Mouse (Mus musculus) myocyte (in vitro differentiated cells): Measurements from ENCODE around the gene Rbm20. TPM values are rescaled to one million over a fixed set of nuclear protein-coding genes. Genes with fewer than 3 reads are reported as not detected.

Experiments
- H3K27me3 ChIP-seq: one replicate; pipeline ENCODE4 v1.6.1; 2011; ENCODE audit not compliant: control insufficient read depth, insufficient read depth, insufficient read length
- H3K36me3 ChIP-seq: one replicate; pipeline ENCODE4 v1.6.1; 2011; ENCODE audit not compliant: control insufficient read depth, insufficient read depth
- H3K4me2 ChIP-seq: one replicate; pipeline ENCODE4 v1.6.1; 2011; ENCODE audit warnings: low read depth, control low read depth
- H3K4me3 ChIP-seq: one replicate; pipeline ENCODE4 v1.5.1; 2011; ENCODE audit warnings: mild to moderate bottlenecking, control low read depth, moderate library complexity
- H3K79me2 ChIP-seq: one replicate; pipeline ENCODE4 v1.6.1; 2011; ENCODE audit not compliant: control insufficient read depth, insufficient read depth
- H3ac ChIP-seq: one replicate; pipeline ENCODE4 v1.6.1; 2011; ENCODE audit not compliant: control insufficient read depth, insufficient read length
- CEBPB ChIP-seq: IDR thresholded peaks from 2 replicates; pipeline ENCODE4 v1.6.1; 2011; ENCODE audit warnings: mild to moderate bottlenecking, moderate library complexity; ENCODE audit not compliant: poor library complexity, insufficient read depth, severe bottlenecking
- E2F4 ChIP-seq: IDR thresholded peaks from one replicate; pipeline ENCODE4 v1.6.1; 2011; ENCODE audit warnings: mild to moderate bottlenecking, control low read depth, moderate library complexity; ENCODE audit not compliant: insufficient read depth
- MAX ChIP-seq: IDR thresholded peaks from one replicate; pipeline ENCODE4 v1.6.1; 2011; ENCODE audit warnings: low read depth, mild to moderate bottlenecking, control low read depth
- MYOD1 ChIP-seq, 3 experiments: IDR thresholded peaks; one replicate each; pipeline ENCODE4 v1.6.1; 2011; ENCODE audit warnings: control low read depth in 2 of 3, low read depth in 2 of 3, mild to moderate bottlenecking in 2 of 3, moderate library complexity in 1 of 3; ENCODE audit not compliant: insufficient read length in 2 of 3, control insufficient read depth in 1 of 3
- MYOG ChIP-seq, 3 experiments: IDR thresholded peaks; one replicate each; pipeline ENCODE4 v1.6.1; 2011; ENCODE audit warnings: control low read depth in 2 of 3, low read depth in 2 of 3, mild to moderate bottlenecking in 2 of 3; ENCODE audit not compliant: insufficient read length in 2 of 3, control insufficient read depth in 1 of 3, insufficient read depth in 1 of 3
- POLR2A ChIP-seq: IDR thresholded peaks from one replicate; pipeline ENCODE4 v1.6.1; 2011; ENCODE audit warnings: low read depth, mild to moderate bottlenecking, control low read depth, moderate library complexity; ENCODE audit not compliant: insufficient read length
- POLR2AphosphoS2 ChIP-seq: IDR thresholded peaks from one replicate; pipeline ENCODE4 v1.6.1; 2011; ENCODE audit warnings: low read depth, control low read depth; ENCODE audit not compliant: insufficient read length
- REST ChIP-seq: IDR thresholded peaks from one replicate; pipeline ENCODE4 v1.6.1; 2011; ENCODE audit warnings: mild to moderate bottlenecking, control low read depth, moderate library complexity; ENCODE audit not compliant: insufficient read depth, insufficient read length
- SRF ChIP-seq: IDR thresholded peaks from one replicate; pipeline ENCODE4 v1.6.1; 2011; ENCODE audit warnings: low read depth; ENCODE audit not compliant: control insufficient read depth, insufficient read length
- TCF12 ChIP-seq: IDR thresholded peaks from one replicate; pipeline ENCODE4 v1.6.1; 2011; ENCODE audit warnings: mild to moderate bottlenecking, control low read depth; ENCODE audit not compliant: poor library complexity, insufficient read depth, severe bottlenecking
- TCF3 ChIP-seq: IDR thresholded peaks from one replicate; pipeline ENCODE4 v1.6.1; 2011; ENCODE audit warnings: low read depth, control low read depth; ENCODE audit not compliant: insufficient read length
- USF1 ChIP-seq: IDR thresholded peaks from one replicate; pipeline ENCODE4 v1.6.1; 2011; ENCODE audit warnings: low read depth, mild to moderate bottlenecking, control low read depth, moderate library complexity
- polyA plus RNA-seq: library from polyadenylated mRNA; unstranded; fragments of >200 nt; fragmentation: generic; extraction: Trizol; gene quantifications from one replicate; pipeline ENCODE4 v1.2.1, GENCODE M21; 2012; ENCODE audit warnings: missing spikeins

Rbm20 gene
- polyA plus RNA-seq, 1 experiment, result 35.4 TPM

- TF ChIP-seq CEBPB, result no peak
- peak in 1 of 3 experiments; percentile 38 for TF ChIP-seq MYOD1 (IDR thresholded peaks at IDR 0.05; ENCODE audit: control insufficient read depth in 1 of 3, insufficient read length in 2 of 3, low read depth in 2 of 3)
- no peak for TF ChIP-seq E2F4
- TF ChIP-seq POLR2A, result no peak
- peak; percentile 69 for TF ChIP-seq USF1
Observed at GRCm38 (mm10) chr19:53773937-53774640, 97.0 kb downstream of the Rbm20 start.

GRCm38 (mm10) chr19:53774641-53775350, 97.7 kb downstream of the Rbm20 start:
- H3K27me3 ChIP-seq, result no peaks in the 10 kb centered on the region
- no peaks in the 10 kb centered on the region for H3K36me3 ChIP-seq
- TF ChIP-seq E2F4 (no peak), POLR2A (no peak), SRF (no peak), TCF12 (no peak), POLR2AphosphoS2 (no peak), TCF3 (no peak), REST (no peak), USF1 (no peak), MAX (no peak), MYOG (IDR thresholded peaks at IDR 0.05; ENCODE audit: control insufficient read depth in 1 of 3, insufficient read depth in 1 of 3, insufficient read length in 2 of 3, low read depth in 2 of 3) (no peak), CEBPB (no peak), MYOD1 (IDR thresholded peaks at IDR 0.05; ENCODE audit: control insufficient read depth in 1 of 3, insufficient read length in 2 of 3, low read depth in 2 of 3) (no peak)
- H3K79me2 ChIP-seq, result peaks cover 4% of the 10 kb centered on the region
- H3K4me2 ChIP-seq, result no peak overlapping the region
- H3K4me3 ChIP-seq, result no peak overlapping the region
- H3ac ChIP-seq, result no peak overlapping the region

More at GRCm38 (mm10) chr19:53773937-53774640, 97.0 kb downstream of the Rbm20 start:
- peaks cover 10% of the 10 kb centered on the region for H3K79me2 ChIP-seq
- peak overlapping the region; percentile 31 for H3K4me2 ChIP-seq
- no peak overlapping the region for H3ac ChIP-seq
- no peaks in the 10 kb centered on the region for H3K27me3 ChIP-seq
- no peak overlapping the region for H3K4me3 ChIP-seq
- H3K36me3 ChIP-seq, result no peaks in the 10 kb centered on the region

GRCm38 (mm10) chr19:53779402-53779801, 102.3 kb downstream of the Rbm20 start:
- no peak overlapping the region for H3ac ChIP-seq
- TF ChIP-seq POLR2AphosphoS2 (no peak), POLR2A (no peak), TCF12 (no peak), REST (no peak), USF1 (no peak), MAX (no peak), MYOG (IDR thresholded peaks at IDR 0.05; ENCODE audit: control insufficient read depth in 1 of 3, insufficient read depth in 1 of 3, insufficient read length in 2 of 3, low read depth in 2 of 3) (no peak), TCF3 (no peak), E2F4 (no peak), MYOD1 (IDR thresholded peaks at IDR 0.05; ENCODE audit: control insufficient read depth in 1 of 3, insufficient read length in 2 of 3, low read depth in 2 of 3) (no peak), CEBPB (no peak), SRF (no peak)
- no peaks in the 10 kb centered on the region for H3K36me3 ChIP-seq
- no peaks in the 10 kb centered on the region for H3K27me3 ChIP-seq
- no peak overlapping the region for H3K4me3 ChIP-seq
- peaks cover 4% of the 10 kb centered on the region for H3K79me2 ChIP-seq
- H3K4me2 ChIP-seq, result no peak overlapping the region

GRCm38 (mm10) chr19:53779818-53780217, 102.7 kb downstream of the Rbm20 start:
- TF ChIP-seq POLR2AphosphoS2 (no peak), MYOG (IDR thresholded peaks at IDR 0.05; ENCODE audit: control insufficient read depth in 1 of 3, insufficient read depth in 1 of 3, insufficient read length in 2 of 3, low read depth in 2 of 3) (no peak)
- Histone ChIP-seq H3K27me3 (no peaks in the 10 kb centered on the region), H3K79me2 (peaks cover 3% of the 10 kb centered on the region), H3K36me3 (no peaks in the 10 kb centered on the region), H3K4me3 (no peak overlapping the region), H3K4me2 (no peak overlapping the region), H3ac (no peak overlapping the region)
